Mouse (Mus musculus): Measurements from ENCODE around the gene Lrrc49.

The Lrrc49 gene

DNA sequence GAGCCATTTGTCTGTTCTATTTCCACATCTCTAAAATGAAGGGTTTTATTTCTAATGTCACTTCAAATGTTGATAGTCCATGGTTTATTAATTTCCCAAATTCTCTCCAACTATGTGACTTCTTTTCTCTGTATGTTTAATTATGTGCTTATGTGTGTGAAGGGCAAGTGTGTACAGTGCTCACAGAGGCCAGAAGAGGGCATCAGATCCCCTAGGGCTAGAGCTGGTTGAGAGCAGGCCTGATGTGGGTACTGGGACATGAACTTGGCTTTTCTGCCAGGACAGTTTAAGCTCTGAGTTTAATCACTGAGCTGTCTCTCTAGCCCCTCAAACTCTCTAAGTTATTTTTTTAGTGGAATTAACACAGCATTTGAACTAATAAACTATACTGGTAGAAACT is 13.2 kb downstream of the Lrrc49 start:
- no peak for DNase-seq (ENCODE audit: low read depth, low spot score)

GRCm38 (mm10) chr9:60672568-60672967 is 15.4 kb downstream of the Lrrc49 start:
- DNase-seq (ENCODE audit: low read depth, low spot score), result no peak

DNA sequence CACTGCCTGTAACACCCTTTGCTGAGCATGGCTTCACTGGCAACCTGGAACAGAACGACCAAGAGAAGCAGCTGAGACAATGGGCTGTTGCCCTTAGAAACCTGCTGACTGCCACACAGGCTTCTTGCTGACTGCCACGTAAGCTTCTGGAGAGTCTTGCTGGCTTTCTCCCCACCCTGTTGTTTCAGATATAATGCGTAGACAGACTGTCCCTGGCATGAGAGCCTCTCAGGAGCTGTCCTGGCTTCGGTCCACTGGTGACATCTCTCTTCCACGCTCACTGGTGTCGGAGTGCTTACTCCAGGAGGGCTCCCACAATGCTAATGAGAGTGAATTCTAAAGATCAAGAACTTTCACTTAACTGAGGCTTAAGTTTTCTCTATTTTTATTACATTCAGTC is 19.1 kb downstream of the Lrrc49 start:
- DNase-seq (ENCODE audit: low read depth, low spot score), result no peak

DNA sequence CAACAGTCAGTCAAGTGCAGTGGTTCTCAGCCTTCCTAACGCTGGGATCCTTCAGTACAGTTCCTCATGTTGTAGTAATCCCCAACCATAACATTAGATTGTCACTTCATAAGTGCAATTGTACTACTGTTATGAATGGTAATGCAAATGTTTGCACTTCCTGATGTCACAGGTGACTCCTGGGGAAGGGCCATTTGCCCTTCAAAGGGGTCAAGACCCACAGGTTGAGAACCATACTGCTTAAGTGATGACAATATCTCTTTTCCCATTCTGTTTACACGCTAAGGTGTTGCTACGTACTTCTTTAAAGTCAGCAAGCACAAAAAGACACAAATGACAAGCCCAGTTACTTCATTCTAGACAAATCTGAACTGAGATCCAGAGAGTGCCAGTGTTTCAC is 22.4 kb downstream of the Lrrc49 start:
- DNase-seq (ENCODE audit: low read depth, low spot score), result no peak

- no peak for DNase-seq (ENCODE audit: low read depth, low spot score)
Observed at GRCm38 (mm10) chr9:60664866-60665265, 23.1 kb downstream of the Lrrc49 start.

GRCm38 (mm10) chr9:60664385-60664784 is 23.6 kb downstream of the Lrrc49 start:
- no peak for DNase-seq (ENCODE audit: low read depth, low spot score)

DNA sequence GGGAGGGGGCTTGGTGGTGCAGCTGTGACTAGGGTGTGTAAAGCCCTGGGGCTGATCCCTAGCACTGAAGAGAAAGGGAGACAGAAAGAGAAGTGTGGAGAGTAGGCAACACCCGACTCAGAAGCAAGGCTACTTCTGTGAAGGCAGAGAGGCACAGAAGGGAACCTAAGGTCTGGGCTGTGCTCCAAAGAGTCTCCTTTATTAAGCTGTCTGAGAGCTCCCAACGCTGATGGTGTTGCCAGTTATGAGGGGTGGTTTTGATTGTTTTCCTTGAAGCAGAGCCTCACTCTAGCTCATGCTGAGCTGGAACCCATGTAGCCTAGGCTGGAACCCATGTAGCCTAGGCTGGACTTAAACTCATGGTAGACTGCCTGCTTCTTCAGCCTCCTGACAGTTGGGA is 25.0 kb downstream of the Lrrc49 start:
- DNase-seq (ENCODE audit: low read depth, low spot score), result no peak

DNA sequence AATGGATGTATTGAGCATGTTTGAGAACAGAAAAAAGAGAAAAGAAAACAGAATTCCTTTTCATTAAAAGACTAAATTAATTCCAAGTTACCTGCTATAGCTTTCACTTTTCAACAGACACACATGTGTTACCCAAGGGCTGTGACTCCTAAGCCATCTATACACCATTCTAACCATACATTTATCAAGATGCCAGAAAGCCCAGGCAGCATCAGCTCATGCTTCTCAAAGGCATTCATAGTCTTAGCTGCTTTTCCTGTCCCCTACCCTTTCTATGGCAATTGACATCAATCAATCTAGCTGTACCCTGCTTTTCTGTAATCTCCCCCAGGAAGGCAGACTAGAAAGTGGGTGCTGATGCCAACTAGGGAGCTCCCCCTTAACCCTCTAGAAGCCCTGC is 34.4 kb downstream of the Lrrc49 start:
- DNase-seq (ENCODE audit: low read depth, low spot score), result no peak

DNA sequence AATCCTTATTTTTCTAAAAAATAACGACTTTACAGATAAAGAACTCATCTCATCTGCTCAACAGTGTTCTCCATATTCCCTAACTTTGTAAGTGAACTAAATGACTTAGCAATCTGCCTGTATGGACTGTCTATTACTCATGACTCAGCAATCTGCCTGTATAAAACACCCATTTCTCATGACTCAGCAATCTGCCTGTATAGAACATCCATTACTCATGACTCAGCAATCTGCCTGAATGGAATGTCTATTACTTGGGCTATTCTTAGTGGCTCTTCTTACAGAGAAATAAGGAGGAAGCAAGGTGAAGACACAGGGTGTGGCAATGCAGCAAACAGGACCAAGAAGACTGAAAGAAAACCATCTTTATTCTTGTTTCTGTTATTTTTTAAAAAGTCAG is 34.8 kb downstream of the Lrrc49 start:
- no peak for DNase-seq (ENCODE audit: low read depth, low spot score)

GRCm38 (mm10) chr9:60650277-60650676 is 37.7 kb downstream of the Lrrc49 start:
- DNase-seq (ENCODE audit: low read depth, low spot score), result no peak

GRCm38 (mm10) chr9:60648981-60649975 is 38.7 kb downstream of the Lrrc49 start:
- no peak for DNase-seq (ENCODE audit: low read depth, low spot score)

GRCm38 (mm10) chr9:60633601-60634000 is 54.4 kb downstream of the Lrrc49 start:
- no peak for DNase-seq (ENCODE audit: low read depth, low spot score)

GRCm38 (mm10) chr9:60626311-60626791 is 61.6 kb downstream of the Lrrc49 start:
- no peak for DNase-seq (ENCODE audit: low read depth, low spot score)

DNA sequence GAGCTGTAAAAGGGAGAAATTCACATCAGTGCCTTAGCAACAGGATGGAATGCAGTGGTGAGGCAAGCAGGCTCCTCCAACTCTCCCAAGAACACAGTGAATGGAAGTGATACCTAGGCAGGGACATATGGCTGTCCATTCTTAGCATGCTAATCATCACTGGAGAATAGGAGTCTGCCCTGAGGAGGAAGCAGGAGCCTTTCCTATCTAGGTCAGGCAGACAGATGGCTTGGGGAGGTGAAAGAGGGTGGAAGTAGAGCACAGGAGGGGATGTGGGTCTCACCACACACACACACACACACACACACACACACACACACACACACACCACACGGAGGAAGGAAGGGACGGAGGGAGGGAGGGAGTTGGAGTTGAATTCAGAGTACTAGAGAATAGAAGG is 62.1 kb downstream of the Lrrc49 start:
- DNase-seq (ENCODE audit: low read depth, low spot score), result no peak

DNA sequence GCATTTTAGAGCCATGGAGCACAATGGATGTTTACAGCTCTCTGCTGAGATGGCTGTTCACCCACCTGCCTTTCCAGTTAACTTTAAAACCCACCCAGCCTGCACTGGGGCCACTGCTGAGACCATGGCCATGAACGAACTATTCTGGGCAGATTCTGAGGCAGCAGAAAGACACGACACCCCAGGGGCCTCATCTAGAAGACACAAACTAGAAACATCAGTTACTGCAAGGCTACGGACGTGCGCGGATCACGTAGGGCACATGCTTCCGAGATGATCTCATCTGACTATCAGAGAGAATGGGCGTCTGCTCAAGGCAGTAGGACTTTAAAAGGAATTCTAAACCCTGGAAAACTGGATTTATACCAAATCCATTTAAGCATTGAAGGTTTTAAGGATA is 71.0 kb downstream of the Lrrc49 start:
- no peak for DNase-seq (ENCODE audit: low read depth, low spot score)

DNA sequence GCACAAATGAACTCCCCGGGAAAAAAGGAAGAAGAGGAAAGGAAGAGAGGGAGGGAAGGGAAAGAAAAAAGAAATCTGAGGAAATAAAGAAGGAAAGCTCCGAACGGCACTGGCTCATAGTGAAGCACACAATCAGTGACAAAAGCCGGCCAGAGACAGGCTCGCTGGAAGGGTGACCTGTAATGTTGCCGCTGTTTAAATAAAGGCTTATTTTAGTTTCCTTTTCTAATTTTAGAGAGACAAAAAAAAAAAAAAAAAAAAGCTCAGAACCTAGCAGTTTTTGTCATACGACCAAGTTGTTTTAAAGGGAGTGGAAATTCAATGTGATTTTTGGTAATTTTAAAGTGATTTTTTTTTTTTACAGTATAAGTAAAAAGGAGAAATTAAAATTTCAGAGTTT is 71.6 kb downstream of the Lrrc49 start:
- no peak for DNase-seq (ENCODE audit: low read depth, low spot score)

- DNase-seq (ENCODE audit: low read depth, low spot score), result no peak
Observed at GRCm38 (mm10) chr9:60612260-60612659, 75.7 kb downstream of the Lrrc49 start.

GRCm38 (mm10) chr9:60610194-60610593 is 77.8 kb downstream of the Lrrc49 start:
- no peak for DNase-seq (ENCODE audit: low read depth, low spot score)

GRCm38 (mm10) chr9:60608857-60609256 is 79.1 kb downstream of the Lrrc49 start:
- no peak for DNase-seq (ENCODE audit: low read depth, low spot score)

DNA sequence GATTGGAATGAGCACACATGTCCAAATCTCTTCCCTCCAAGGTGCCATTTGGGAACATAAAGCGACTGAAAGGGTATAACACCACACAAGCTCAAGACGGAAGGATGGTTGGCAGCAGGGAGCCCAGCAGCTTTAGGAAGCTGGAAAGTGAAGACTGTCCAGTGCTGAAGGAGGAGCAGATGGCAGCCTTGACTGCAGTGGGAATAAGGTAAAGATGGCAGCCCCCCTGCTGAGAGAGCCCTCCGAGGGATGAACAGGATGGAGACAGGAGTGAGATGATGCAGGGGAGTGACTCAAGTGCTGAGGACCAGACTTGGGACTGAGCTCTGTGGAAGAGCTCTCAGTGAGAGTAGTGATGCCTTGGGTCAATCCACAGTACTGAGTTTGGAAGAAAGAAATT is 79.9 kb downstream of the Lrrc49 start:
- no peak for DNase-seq (ENCODE audit: low read depth, low spot score)

DNA sequence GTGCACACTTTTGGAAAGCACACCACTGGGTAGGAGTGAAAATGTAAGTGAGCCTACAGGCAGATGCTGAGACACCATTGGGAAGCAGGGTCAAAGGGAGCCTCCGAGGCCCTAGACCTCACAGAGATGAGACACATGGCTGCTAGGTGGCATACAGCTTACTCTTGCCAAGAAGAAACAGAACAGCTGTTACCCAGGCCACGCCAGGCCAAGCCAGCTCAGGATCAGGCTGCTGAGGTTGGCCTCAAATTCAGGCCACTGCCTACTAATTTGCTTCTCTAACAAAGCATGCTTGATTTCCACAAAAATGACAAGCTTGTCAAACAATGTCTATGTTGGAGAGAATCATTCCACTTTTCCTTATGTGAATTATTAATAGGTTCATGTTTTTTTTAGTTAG is 83.0 kb downstream of the Lrrc49 start:
- DNase-seq (ENCODE audit: low read depth, low spot score), result no peak

DNA sequence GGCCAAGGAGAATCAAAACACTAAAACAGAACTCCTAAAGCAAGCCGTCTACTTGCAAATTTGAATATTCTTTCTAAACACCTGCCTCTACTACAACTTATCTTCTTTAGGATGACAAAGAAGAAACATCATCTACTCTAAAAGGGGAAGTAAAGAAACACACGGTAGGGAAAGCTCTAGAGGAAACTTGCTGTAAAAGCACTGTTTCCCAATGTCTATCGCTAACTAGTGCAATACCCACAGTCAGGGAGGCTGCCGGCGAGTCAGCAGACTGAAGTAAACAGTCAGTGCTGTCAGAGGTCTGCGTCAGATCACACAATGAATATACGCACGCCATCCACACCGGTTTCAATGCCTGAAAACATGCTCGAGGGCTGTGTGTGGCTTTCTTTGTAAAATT is 86.0 kb downstream of the Lrrc49 start:
- DNase-seq (ENCODE audit: low read depth, low spot score), result no peak

DNA sequence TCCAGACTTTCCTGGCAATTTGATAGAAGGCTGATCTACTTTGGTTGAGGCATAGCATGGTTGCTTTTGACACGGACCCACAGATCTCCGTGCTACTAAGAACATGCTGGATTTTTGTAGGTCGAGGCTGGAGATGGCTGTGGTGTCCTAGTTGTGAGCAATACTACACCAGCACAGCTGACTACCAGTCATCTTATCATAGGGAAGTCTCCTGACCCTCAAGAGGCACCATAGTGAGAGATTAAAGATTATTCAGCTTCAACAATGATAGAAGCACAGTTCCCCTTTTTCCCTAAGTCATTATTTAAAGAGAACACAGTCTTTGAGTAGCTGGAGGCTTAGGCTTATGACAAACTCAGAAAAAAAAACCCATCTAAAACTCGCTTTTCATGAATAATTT is 87.7 kb downstream of the Lrrc49 start:
- DNase-seq (ENCODE audit: low read depth, low spot score), result no peak
